Mouse (Mus musculus): ENCODE measurements around the gene Fam71e1. TPM values are rescaled to one million over a fixed set of nuclear protein-coding genes. Genes with fewer than 3 reads are reported as not detected.

Fam71e1 gene
- 1 to 10 TPM; 3.4 to 5.4 (median 4.4) TPM for total RNA-seq (2022)

- peak; percentile 92 to 95 for DNase-seq (ENCODE audit: low spot score in 2 of 2)
Observed at GRCm38 (mm10) chr7:44495992-44496770, at the start of gene Fam71e1, which contains the start of gene Emc10. Gene Fam71e1, plus strand, starts transcription at chr7:44496581. Gene Emc10, minus strand, starts transcription at chr7:44496529.

DNA sequence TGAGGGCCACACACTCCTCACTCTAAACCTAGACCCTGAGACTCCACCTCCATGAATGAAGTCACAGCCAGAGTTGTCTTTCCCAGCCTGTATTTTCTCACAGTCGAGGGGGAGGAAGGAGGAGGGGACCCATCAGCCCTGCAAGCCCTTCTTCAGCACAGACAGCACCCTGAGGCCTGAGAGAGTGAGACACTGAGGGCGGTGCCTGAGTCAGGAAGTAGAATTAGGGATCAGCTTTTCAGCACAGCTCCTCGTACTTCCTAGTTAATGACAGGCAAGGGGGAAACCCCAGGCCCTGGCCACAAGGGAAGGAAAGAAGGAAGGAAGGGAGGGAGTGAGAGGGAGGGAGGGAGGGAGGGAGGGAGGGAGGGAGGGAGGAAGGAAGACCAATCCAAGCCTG, 43.1 kb upstream of the Fam71e1 start:
- no peak for DNase-seq (ENCODE audit: low spot score in 2 of 2)

- no peak for DNase-seq (ENCODE audit: low spot score in 2 of 2)
Observed at GRCm38 (mm10) chr7:44456302-44456701, 40.1 kb upstream of the Fam71e1 start.

DNA sequence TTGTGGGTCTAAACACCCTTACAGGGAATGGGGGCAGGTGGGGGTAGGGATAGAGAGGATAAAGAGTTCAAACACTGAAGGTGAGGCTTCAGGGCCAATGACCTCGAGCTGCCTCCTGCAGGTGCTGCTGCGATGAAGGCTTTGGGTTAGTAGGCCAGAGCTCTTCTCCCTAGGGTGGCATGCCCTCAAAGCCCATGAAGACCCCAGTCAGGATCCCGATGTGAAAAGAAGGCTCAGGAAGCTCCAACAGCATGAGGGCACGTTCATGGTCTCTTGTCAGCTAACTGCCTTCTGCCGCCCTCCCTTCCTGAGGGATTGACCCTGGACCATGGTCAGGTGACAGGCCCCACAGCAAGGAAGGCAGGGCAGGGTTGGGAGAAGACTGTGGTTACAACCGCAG, 36.3 kb upstream of the Fam71e1 start:
- DNase-seq (ENCODE audit: low spot score in 2 of 2), result peak in 1 of 2 experiments; percentile 0

DNA sequence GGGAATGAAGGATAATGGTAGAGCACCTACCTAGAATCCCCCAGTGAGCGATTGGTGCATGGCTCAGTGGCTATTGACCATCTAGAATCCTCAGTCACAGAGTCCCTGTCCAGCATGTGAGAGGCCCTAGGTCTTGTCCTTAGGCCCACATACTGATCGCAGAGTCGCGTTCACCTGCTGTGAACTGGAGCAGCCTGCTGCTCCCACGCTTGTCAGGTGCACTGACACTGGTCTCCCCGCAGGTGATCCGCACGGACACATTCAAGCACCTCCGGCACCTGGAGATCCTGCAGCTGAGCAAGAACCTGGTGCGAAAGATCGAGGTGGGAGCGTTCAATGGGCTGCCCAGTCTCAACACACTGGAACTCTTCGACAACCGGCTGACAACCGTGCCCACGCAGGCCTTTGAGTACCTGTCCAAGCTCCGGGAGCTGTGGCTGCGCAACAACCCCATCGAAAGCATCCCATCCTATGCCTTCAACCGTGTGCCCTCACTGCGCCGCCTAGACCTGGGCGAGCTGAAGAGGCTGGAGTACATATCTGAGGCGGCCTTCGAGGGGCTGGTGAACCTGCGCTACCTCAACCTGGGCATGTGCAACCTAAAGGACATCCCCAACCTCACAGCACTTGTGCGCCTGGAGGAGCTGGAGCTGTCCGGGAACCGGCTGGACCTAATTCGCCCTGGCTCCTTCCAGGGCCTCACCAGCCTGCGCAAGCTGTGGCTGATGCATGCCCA, 35.4 kb upstream of the Fam71e1 start:
- no peak for DNase-seq (ENCODE audit: low spot score in 2 of 2)

- DNase-seq (ENCODE audit: low spot score in 2 of 2), result no peak
Observed at GRCm38 (mm10) chr7:44461503-44462217, 34.7 kb upstream of the Fam71e1 start.

DNA sequence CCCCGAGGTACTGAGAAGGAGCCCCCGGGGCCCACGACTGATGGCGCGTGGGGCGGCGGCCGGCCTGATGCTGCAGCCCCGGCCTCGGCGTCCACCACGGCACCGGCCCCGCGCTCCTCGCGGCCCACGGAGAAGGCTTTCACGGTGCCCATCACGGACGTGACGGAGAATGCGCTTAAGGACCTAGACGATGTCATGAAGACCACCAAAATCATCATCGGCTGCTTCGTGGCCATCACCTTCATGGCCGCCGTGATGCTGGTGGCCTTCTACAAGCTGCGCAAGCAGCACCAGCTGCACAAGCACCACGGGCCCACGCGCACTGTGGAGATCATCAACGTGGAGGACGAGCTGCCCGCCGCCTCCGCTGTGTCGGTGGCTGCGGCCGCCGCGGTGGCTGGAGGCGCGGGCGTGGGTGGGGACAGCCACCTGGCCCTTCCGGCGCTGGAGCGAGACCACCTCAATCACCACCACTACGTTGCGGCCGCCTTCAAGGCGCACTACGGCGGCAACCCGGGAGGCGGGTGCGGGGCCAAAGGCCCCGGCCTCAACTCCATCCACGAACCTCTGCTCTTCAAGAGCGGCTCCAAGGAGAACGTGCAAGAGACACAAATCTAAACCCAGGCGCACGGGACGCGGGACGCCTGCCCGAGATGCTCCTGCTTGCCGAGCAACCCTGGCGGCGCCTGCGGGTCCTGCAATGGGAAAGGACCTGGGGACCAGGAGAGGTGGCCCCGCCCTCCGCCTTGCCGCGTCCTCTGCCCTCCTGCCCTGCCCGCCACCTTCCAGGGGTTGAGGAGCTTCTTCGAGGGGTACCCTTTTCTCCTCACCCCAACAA, 33.9 kb upstream of the Fam71e1 start:
- no peak for DNase-seq (ENCODE audit: low spot score in 2 of 2)

DNA sequence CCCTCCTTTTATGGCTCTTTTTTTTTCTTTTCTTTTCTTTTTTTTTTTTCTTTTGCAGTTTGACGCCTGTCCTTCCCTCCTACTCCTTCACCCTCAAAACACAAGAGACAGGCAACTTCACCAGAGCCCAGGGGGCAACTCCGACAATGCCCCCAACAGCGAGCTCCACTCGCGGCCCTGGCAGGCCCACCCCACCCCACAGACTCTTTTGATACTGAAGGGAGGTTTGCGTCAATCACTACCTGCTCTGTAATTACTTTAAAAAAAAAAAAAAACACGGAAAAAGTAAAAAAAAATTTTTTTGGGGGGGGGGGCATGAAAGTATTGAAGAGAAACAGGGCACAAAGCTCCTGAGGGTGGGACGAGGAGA, 33.3 kb upstream of the Fam71e1 start:
- DNase-seq (ENCODE audit: low spot score in 2 of 2), result no peak

- no peak for DNase-seq (ENCODE audit: low spot score in 2 of 2)
Observed at GRCm38 (mm10) chr7:44463556-44464225, 32.7 kb upstream of the Fam71e1 start.

GRCm38 (mm10) chr7:44464511-44464910, 31.9 kb upstream of the Fam71e1 start:
- DNase-seq (ENCODE audit: low spot score in 2 of 2), result no peak

DNA sequence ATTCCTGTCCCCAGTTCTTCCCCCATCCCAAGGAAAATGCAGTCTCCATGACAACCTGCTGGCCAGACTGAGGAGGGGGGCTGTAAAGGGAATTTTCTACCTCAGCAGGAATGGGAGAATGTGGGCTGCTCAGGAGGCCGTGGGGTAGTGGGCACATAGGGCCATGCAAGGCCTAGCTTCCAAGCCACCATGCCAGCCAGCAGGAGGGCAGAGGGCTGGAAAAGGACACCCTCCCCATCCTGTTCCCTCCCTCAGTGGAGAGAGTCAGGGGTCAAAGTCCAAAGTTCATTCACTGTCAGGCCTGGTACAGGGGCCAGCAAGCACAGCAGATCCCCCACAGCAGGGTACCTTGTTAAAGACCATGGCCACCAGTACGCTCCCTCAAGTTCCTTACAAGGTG, 31.3 kb upstream of the Fam71e1 start, which contains the start of gene Aspdh:
TSS of gene Aspdh (plus strand) at position 281 of the 400 bp plus-strand sequence.
- no peak for DNase-seq (ENCODE audit: low spot score in 2 of 2)

DNA sequence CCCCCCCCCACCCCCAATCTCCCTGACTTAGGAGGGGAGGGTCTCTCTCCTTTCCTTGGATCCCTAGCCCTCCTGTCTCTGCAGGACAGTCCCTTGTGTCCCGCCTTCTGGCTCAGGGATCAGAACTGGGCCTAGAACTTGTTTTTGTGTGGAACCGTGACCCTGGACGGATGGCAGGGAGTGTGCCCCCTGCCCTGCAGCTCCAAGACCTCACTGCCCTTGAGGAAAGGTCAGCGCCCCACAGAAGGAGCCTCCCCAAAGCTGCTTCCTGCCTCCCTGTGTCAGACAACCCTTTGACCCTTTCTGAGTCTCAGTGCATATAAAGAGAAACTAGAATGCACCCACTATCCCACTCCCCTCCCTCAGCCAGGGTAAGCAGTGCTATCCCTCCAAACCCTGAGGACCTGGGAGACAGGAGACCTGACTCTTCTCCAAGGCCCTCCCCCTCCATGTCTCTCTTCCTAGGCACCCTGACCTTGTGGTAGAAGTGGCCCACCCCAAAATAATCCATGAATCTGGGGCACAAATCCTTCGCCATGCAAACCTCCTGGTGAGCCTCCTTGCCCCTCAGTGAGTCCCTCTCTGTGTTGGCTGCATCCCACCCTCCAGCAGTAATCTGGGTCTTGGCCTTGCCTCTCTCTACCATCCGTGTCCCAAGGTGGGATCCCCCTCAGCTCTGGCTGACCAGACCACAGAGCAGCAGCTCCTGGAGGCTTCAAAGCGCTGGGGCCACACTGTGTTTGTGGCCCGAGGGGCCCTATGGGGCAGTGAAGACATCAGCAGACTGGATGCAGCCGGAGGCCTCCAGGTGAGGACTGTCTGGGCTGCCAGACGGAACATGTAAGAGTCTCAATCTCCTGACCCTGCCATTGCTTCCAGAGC, 30.1 kb upstream of the Fam71e1 start:
- no peak for DNase-seq (ENCODE audit: low spot score in 2 of 2)

GRCm38 (mm10) chr7:44466888-44467311, 29.5 kb upstream of the Fam71e1 start:
- DNase-seq (ENCODE audit: low spot score in 2 of 2), result no peak

GRCm38 (mm10) chr7:44467811-44468411, 28.5 kb upstream of the Fam71e1 start, which contains the start of gene Josd2:
Gene Josd2, plus strand, starts transcription at chr7:44467980.
- peak; percentile 90 to 95 for DNase-seq (ENCODE audit: low spot score in 2 of 2)

- no peak for DNase-seq (ENCODE audit: low spot score in 2 of 2)
Observed at GRCm38 (mm10) chr7:44468644-44469285, 27.6 kb upstream of the Fam71e1 start.

DNA sequence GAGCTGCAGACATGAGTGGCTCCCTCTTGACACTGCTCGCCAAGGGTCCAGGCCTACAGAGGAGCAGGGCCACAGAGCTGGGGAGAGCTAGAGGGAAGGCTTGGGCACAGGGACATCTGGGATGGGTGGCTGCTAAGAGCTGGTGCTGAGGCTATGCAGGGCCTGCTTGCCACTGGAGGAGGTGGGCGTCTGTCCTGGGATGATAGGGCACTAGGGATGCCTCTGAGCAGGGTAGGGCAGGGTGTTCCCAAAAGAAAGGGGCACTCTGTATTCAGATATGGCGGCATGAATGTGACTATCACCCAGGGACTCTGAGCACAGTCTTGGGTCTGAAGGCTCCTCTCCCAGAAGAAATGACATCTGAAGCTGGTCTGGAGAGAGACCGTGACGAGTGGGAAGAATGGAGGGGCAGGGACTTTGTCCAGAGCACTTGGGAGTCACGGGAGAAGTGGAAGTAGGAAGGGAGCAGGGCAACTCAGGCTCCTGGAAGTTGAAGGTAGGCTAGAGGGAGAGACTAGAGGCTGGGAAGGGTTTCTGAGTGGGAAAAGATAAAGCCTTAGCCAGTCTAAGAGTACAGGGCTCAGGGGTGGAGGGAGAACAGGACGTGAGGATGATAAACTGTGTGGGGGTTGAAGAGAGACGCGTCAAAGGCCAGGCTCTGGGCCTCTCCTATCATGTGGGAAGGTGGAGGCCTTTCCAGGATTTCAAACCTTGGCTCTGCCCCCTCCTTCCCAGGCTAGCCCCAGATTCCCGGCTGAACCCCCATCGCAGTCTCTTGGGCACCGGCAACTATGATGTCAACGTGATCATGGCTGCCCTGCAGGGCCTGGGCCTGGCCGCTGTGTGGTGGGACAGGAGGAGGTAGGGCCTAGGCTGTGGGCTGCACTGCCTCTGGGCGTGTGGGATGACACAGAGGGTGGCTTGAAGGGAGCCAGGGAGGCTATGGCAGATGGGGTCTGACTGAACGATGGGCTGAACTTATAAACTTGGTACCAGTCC, 26.4 kb upstream of the Fam71e1 start:
- no peak for DNase-seq (ENCODE audit: low spot score in 2 of 2)
